Mouse (Mus musculus): Measurements from ENCODE around the gene Pou2f2.

DNA sequence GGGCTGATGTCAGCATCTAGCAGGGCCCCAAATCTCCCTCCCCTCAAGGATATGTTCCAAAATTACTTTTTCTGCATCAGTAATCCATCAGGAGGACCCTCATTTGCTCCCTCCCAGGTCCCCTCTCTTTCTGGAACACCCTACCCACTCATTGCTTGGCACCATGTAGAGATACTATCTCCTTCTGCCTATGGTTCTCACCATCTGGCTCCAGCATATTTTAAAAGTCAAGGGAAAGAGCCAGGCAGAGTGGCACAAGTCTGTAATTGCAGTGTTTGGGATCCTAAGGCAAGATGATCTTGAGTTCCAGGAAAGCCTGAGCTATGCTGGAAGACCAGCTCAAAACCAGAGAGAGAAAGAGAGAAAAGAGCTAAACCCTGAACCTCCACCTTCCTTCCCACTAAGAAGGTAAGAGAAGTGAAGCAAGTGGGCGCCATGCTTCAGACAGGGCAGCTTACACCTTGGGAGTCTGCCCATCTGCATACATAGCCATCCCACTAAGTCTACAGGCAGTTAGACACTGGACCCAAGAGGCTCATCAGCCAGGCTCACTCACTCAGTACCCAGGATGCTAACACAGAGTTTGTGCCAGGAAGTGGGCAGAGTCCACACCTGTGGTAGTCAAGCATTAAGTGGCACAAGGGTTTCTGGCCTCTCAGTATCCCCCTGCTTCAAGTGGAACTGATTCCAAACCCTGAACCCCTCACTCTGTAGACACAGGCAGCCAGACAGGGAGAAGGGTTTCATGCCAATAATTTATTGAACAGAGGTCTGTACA lies 48.2 kb upstream of the Pou2f2 start:
- TF ChIP-seq CTCF (conservative IDR thresholded peaks at IDR 0.05; ENCODE audit: insufficient read depth, insufficient read length, low read depth, low read length), result no peak
- TF ChIP-seq POLR2A (IDR thresholded peaks at IDR 0.05; ENCODE audit: low read depth, low read length), result no peak
